Mouse (Mus musculus) myocyte (in vitro differentiated cells): Measurements from ENCODE around the gene Akirin2. TPM values are rescaled to one million over a fixed set of nuclear protein-coding genes. Genes with fewer than 3 reads are reported as not detected.
A peak's percentile ranks its signal among the peaks of the same experiment; 100 is the strongest.

Source experiments
- H3K27me3 ChIP-seq: one replicate; pipeline ENCODE4 v1.6.1; 2011; ENCODE audit not compliant: control insufficient read depth, insufficient read depth, insufficient read length
- H3K36me3 ChIP-seq: one replicate; pipeline ENCODE4 v1.6.1; 2011; ENCODE audit not compliant: control insufficient read depth, insufficient read depth
- H3K4me2 ChIP-seq: one replicate; pipeline ENCODE4 v1.6.1; 2011; ENCODE audit warnings: low read depth, control low read depth
- H3K4me3 ChIP-seq: one replicate; pipeline ENCODE4 v1.5.1; 2011; ENCODE audit warnings: mild to moderate bottlenecking, control low read depth, moderate library complexity
- H3K79me2 ChIP-seq: one replicate; pipeline ENCODE4 v1.6.1; 2011; ENCODE audit not compliant: control insufficient read depth, insufficient read depth
- H3ac ChIP-seq: one replicate; pipeline ENCODE4 v1.6.1; 2011; ENCODE audit not compliant: control insufficient read depth, insufficient read length
- CEBPB ChIP-seq: IDR thresholded peaks from 2 replicates; pipeline ENCODE4 v1.6.1; 2011; ENCODE audit warnings: mild to moderate bottlenecking, moderate library complexity; ENCODE audit not compliant: poor library complexity, insufficient read depth, severe bottlenecking
- E2F4 ChIP-seq: IDR thresholded peaks from one replicate; pipeline ENCODE4 v1.6.1; 2011; ENCODE audit warnings: mild to moderate bottlenecking, control low read depth, moderate library complexity; ENCODE audit not compliant: insufficient read depth
- MAX ChIP-seq: IDR thresholded peaks from one replicate; pipeline ENCODE4 v1.6.1; 2011; ENCODE audit warnings: low read depth, mild to moderate bottlenecking, control low read depth
- MYOD1 ChIP-seq, 3 experiments: IDR thresholded peaks; one replicate each; pipeline ENCODE4 v1.6.1; 2011; ENCODE audit warnings: control low read depth in 2 of 3, low read depth in 2 of 3, mild to moderate bottlenecking in 2 of 3, moderate library complexity in 1 of 3; ENCODE audit not compliant: insufficient read length in 2 of 3, control insufficient read depth in 1 of 3
- MYOG ChIP-seq, 3 experiments: IDR thresholded peaks; one replicate each; pipeline ENCODE4 v1.6.1; 2011; ENCODE audit warnings: control low read depth in 2 of 3, low read depth in 2 of 3, mild to moderate bottlenecking in 2 of 3; ENCODE audit not compliant: insufficient read length in 2 of 3, control insufficient read depth in 1 of 3, insufficient read depth in 1 of 3
- POLR2A ChIP-seq: IDR thresholded peaks from one replicate; pipeline ENCODE4 v1.6.1; 2011; ENCODE audit warnings: low read depth, mild to moderate bottlenecking, control low read depth, moderate library complexity; ENCODE audit not compliant: insufficient read length
- POLR2AphosphoS2 ChIP-seq: IDR thresholded peaks from one replicate; pipeline ENCODE4 v1.6.1; 2011; ENCODE audit warnings: low read depth, control low read depth; ENCODE audit not compliant: insufficient read length
- REST ChIP-seq: IDR thresholded peaks from one replicate; pipeline ENCODE4 v1.6.1; 2011; ENCODE audit warnings: mild to moderate bottlenecking, control low read depth, moderate library complexity; ENCODE audit not compliant: insufficient read depth, insufficient read length
- SRF ChIP-seq: IDR thresholded peaks from one replicate; pipeline ENCODE4 v1.6.1; 2011; ENCODE audit warnings: low read depth; ENCODE audit not compliant: control insufficient read depth, insufficient read length
- TCF12 ChIP-seq: IDR thresholded peaks from one replicate; pipeline ENCODE4 v1.6.1; 2011; ENCODE audit warnings: mild to moderate bottlenecking, control low read depth; ENCODE audit not compliant: poor library complexity, insufficient read depth, severe bottlenecking
- TCF3 ChIP-seq: IDR thresholded peaks from one replicate; pipeline ENCODE4 v1.6.1; 2011; ENCODE audit warnings: low read depth, control low read depth; ENCODE audit not compliant: insufficient read length
- USF1 ChIP-seq: IDR thresholded peaks from one replicate; pipeline ENCODE4 v1.6.1; 2011; ENCODE audit warnings: low read depth, mild to moderate bottlenecking, control low read depth, moderate library complexity
- polyA plus RNA-seq: library from polyadenylated mRNA; unstranded; fragments of >200 nt; fragmentation: generic; extraction: Trizol; gene quantifications from one replicate; pipeline ENCODE4 v1.2.1, GENCODE M21; 2012; ENCODE audit warnings: missing spikeins

Akirin2 gene
- polyA plus RNA-seq, 1 experiment, result 97.4 TPM

DNA sequence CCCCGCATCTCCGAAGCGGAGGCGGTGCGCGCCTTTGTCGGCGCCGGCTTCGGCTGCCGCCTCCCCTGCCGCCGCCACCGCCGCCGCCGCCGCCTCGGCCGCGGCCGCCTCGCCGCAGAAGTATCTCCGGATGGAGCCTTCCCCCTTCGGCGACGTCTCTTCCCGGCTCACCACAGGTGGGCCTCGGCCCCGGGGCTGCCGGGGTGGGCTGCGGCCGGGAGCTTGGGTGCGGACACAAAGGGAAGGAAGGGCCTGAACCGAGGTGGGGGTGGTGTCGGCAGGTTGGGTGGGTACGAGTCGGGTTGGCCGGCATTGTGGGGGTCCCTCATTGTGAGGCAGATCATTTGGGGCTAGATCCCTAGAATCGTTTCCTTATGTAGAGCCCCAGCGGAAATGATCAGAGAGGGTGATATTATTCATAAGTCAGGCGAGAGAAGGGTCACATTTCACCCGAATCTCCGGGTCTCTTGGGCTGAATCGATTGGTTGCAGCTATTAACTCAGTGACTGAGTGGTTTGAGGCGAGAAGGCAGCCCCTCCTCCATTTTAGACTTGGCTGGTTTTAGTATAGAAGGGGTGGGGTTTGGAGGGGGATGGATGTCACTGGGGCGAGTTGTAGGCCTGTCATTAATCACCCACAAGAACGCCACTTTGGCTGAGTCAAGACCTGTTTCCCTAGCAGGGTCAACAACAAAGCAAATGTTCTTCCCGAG is 517 bp downstream of the Akirin2 start:
- peak in 1 of 3 experiments; percentile 1 for TF ChIP-seq MYOG (IDR thresholded peaks at IDR 0.05; ENCODE audit: control insufficient read depth in 1 of 3, insufficient read depth in 1 of 3, insufficient read length in 2 of 3, low read depth in 2 of 3)
- no peak for TF ChIP-seq TCF12
- no peak for TF ChIP-seq CEBPB
- no peak for TF ChIP-seq REST
- TF ChIP-seq POLR2AphosphoS2, result peak; percentile 55
- TF ChIP-seq MYOD1 (IDR thresholded peaks at IDR 0.05; ENCODE audit: control insufficient read depth in 1 of 3, insufficient read length in 2 of 3, low read depth in 2 of 3), result no peak
- no peak for TF ChIP-seq SRF
- TF ChIP-seq POLR2A, result peak; percentile 52
- TF ChIP-seq TCF3, result no peak
- no peak for TF ChIP-seq E2F4
- TF ChIP-seq USF1, result no peak
- TF ChIP-seq MAX, result no peak
- Histone ChIP-seq H3ac (peak overlapping the region; percentile 90), H3K27me3 (no peaks in the 10 kb centered on the region), H3K36me3 (peaks cover 5% of the 10 kb centered on the region), H3K79me2 (peaks cover 43% of the 10 kb centered on the region), H3K4me2 (no peak overlapping the region), H3K4me3 (peak overlapping the region; percentile 54)

DNA sequence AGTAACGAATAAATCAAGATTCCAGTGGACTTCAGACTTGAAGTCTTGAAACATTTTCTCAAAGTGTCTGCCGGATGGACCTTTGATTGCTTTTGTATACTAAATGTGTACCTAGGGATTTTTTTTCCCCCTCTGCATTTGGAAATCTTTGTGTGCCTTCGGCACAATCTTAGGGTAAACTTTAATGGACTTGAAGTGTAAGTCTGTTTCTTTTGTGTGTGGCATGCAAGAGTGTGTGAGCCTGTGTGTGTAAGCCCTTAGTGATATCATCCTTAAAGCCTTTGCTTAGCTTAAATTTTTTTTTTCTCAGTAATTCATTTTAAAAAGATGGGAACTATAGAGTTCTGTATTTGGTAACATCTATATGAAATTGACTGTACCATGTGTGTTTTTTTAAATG is 1.2 kb downstream of the Akirin2 start:
- peak overlapping the region; percentile 54 for H3K4me3 ChIP-seq
- H3K4me2 ChIP-seq, result peak overlapping the region; percentile 87
- peaks cover 51% of the 10 kb centered on the region for H3K79me2 ChIP-seq
- H3K36me3 ChIP-seq, result peaks cover 5% of the 10 kb centered on the region
- no peak overlapping the region for H3ac ChIP-seq
- H3K27me3 ChIP-seq, result no peaks in the 10 kb centered on the region
- TF ChIP-seq MYOD1 (IDR thresholded peaks at IDR 0.05; ENCODE audit: control insufficient read depth in 1 of 3, insufficient read length in 2 of 3, low read depth in 2 of 3), result no peak
- TF ChIP-seq USF1, result no peak
- TF ChIP-seq TCF3, result no peak
- no peak for TF ChIP-seq POLR2A
- TF ChIP-seq E2F4, result no peak
- no peak for TF ChIP-seq SRF
- TF ChIP-seq TCF12, result no peak
- TF ChIP-seq REST, result no peak
- TF ChIP-seq POLR2AphosphoS2, result no peak
- no peak for TF ChIP-seq MAX
- no peak for TF ChIP-seq MYOG (IDR thresholded peaks at IDR 0.05; ENCODE audit: control insufficient read depth in 1 of 3, insufficient read depth in 1 of 3, insufficient read length in 2 of 3, low read depth in 2 of 3)

DNA sequence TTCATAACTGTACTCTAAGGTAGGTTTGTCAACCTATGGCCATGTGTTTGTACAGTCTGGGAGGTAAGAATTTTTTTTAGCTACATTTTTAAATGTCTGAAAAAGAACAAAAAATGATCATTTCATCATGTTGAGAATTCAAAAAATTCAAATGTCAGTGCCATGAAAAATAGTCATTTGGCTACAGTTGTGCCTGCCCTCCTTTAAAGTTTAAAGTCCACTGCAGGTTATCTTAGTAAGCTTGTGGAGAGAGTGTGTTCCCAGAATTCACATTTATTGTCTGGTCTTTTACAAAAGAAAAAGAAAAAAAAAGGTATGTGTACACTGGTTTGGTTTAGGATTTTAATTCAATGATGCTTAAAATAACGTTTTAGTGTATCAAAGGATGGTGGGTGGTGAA is 3.9 kb downstream of the Akirin2 start:
- peaks cover 5% of the 10 kb centered on the region for H3K36me3 ChIP-seq
- H3K4me3 ChIP-seq, result no peak overlapping the region
- H3K27me3 ChIP-seq, result no peaks in the 10 kb centered on the region
- peak overlapping the region; percentile 59 for H3K4me2 ChIP-seq
- H3K79me2 ChIP-seq, result peaks cover 77% of the 10 kb centered on the region
- TF ChIP-seq TCF12 (no peak), POLR2AphosphoS2 (no peak), USF1 (no peak), SRF (no peak), REST (no peak), TCF3 (no peak), MAX (no peak), E2F4 (no peak), MYOG (IDR thresholded peaks at IDR 0.05; ENCODE audit: control insufficient read depth in 1 of 3, insufficient read depth in 1 of 3, insufficient read length in 2 of 3, low read depth in 2 of 3) (no peak), MYOD1 (IDR thresholded peaks at IDR 0.05; ENCODE audit: control insufficient read depth in 1 of 3, insufficient read length in 2 of 3, low read depth in 2 of 3) (no peak), CEBPB (no peak), POLR2A (no peak)
- no peak overlapping the region for H3ac ChIP-seq

DNA sequence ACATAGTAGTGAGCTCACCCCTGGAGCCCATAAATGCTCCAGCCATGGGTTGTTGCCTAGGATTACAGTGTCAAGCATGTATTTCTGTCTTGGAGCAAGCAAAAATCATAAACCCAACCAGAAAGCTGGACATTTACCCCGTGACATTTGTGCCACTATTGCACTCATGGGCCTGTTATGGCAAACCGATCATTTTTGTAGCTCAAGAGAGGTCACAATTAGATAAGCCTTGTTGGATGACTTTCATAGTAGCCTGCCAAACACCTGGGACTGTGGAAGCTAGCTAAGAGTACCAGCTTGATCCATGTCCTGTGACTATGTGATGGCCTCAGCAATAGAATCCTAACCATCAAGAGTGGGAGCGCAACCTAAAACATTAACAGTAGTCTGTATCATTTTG is 4.9 kb downstream of the Akirin2 start:
- Histone ChIP-seq H3K36me3 (peaks cover 5% of the 10 kb centered on the region), H3K4me3 (no peak overlapping the region), H3ac (no peak overlapping the region), H3K27me3 (no peaks in the 10 kb centered on the region), H3K4me2 (peak overlapping the region; percentile 59), H3K79me2 (peaks cover 87% of the 10 kb centered on the region)
- TF ChIP-seq REST (no peak), MYOD1 (IDR thresholded peaks at IDR 0.05; ENCODE audit: control insufficient read depth in 1 of 3, insufficient read length in 2 of 3, low read depth in 2 of 3) (no peak), POLR2AphosphoS2 (no peak), MAX (no peak), TCF3 (no peak), USF1 (no peak), MYOG (IDR thresholded peaks at IDR 0.05; ENCODE audit: control insufficient read depth in 1 of 3, insufficient read depth in 1 of 3, insufficient read length in 2 of 3, low read depth in 2 of 3) (no peak), CEBPB (no peak), POLR2A (no peak), E2F4 (no peak), TCF12 (no peak), SRF (no peak)
